Mouse (Mus musculus): ENCODE data around the gene Arih2.
A peak's percentile ranks its signal among the peaks of the same experiment; 100 is the strongest.

Arih2 gene

DNA sequence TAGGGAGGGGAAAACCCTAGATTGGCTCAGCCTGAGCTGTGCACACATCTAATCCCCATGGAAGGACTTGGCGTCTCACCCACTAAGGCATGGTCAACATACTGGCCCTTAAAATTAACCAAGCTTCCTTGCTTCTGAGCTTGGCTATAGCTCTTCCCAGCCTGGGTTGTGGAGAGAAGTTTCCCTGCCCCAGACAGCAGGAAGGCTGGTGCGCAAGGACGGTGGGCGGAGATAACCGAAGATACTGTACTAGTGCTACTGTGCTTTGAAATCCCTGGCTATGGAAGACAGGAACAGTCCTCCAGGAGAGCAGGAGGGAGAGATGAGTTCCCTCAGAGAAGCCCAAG, 69.9 kb downstream of the Arih2 start:
- no peak for DNase-seq (ENCODE audit: low spot score)

DNA sequence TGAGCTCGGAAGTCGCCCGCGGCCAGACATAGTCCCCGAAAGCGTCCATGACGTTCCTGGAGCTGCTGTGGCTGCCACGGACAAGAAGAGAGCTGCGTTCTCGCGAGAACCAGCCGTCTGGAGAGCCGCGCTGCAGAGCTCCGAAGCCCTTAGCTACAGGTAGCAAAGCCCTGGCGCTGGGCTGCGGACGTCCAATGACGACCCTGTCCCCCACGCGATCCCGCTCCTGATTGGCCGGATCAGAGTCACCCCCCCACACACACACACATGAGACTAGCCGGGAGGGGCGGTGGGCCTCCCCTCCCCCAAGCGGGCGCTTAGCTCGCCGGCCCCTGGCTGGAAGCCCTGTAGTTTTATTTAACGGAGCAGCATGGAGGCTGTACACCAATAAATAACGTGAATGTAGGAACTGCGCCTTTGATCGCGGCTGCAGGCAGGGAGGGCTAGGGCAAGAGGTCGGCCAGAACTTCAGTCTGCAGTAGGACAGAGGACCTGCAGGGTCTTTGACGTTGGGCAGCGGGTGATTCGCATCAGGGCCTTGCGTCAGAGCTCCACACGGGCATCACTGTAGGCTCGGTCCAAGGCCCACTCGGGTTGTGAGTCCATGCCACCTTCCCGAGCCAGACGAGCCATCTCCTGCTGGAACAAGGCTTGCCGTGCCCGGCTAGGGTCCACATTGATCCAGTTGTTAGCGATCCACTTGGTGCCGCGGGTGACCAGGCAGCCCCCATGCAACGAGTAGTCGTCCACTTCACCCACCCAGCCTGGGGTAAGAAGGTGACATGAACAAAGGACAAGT, 70.4 kb downstream of the Arih2 start, which contains the start of gene Wdr6:
Gene Wdr6, minus strand, starts transcription at position 195 of the 799 bp plus-strand sequence.
- DNase-seq (ENCODE audit: low spot score): peak; percentile 94

DNA sequence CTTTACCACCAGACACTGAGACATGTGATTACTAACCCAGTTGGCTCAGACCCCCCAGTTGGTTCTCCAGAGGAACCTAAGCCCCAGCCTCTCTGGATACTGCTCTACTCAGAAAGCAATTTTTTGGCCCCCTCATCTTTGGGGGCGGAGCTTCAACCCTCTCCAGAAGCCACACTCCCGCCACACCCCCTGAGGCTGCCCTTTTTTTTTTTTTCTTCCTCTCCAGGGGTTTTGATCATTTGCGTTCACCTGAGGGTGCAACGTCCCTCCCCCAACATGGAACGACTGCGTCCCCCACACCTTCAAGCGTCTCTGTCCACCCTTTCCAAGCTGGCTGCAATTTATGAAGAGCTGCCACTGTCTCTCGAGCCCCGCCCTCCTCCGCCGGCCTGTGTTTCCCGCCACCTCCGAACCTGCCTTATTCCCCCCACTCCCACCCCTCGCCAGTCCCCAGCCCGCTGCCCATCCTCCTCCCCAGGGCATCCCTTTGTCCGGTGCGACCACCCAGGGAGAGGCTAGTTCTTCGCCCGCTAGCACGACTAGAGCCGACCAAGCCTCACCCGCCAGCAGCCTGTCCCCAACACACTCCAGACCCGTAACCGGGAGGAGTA, 71.1 kb downstream of the Arih2 start:
- DNase-seq (ENCODE audit: low spot score): no peak

DNA sequence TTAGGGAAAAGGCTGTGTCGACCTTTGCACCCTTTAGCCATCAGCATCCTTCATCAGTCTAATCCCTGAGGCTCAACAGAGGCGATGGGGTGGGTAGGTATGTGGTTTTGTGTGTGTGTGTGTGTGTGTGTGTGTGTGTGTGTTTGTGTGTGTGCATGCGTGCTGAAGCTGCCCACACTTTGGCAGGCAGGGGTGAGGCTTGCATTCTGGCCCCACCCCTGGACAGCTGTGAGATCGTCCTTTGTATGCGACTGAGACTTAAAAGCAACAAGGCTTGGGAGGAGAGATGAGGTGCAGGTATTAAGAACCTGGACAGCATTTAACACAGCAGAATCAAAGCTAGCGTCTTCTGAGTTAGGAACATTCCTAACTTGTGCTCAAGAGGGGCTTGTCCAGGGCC, 72.2 kb downstream of the Arih2 start:
- no peak for DNase-seq (ENCODE audit: low spot score)

DNA sequence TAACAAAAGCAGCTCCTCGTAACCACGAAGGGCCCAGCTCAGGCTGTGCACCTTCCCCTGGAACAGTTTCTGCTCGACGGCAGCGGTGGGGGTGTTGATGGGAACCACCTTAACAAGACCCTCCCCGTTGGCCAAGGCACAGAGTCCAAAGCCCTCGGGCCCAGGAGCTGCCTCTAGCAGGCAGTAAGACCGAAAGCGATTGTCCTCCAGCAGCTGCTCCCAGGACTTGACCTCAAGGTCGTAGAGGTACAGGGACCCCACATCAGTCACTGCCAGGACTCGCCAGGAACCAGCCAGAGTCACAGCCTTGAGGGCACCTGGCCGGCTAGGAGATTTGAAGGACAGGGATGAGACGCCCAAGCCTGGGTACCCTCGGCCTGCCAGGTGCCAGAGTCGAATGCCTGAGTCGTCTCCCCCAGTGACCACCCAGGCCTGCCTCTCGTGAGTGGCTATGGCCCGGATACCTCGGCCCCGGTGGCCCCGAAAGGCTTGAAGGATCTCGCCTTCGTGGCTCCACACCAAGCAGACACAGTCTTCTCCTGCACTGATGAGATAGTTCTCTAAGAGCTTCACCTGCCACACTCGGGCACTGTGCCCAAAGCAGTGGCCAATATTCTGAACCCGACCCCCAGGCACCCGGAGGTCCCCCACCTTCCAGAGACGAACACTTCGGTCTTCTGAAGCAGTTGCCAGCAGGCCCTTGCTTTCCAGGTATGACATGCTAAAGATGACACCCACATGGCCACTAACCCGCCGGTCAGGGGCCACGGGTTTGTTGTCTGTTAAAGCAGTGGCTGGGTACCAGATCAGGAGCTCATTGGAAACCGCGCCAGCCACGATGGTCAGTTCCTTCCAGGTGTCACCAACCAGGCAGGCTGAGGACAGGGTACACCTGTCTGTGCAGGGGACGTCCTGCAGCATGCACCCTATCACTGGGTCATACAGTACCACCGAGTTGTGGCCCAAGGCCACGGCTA, 73.6 kb downstream of the Arih2 start:
- DNase-seq (ENCODE audit: low spot score): no peak

DNA sequence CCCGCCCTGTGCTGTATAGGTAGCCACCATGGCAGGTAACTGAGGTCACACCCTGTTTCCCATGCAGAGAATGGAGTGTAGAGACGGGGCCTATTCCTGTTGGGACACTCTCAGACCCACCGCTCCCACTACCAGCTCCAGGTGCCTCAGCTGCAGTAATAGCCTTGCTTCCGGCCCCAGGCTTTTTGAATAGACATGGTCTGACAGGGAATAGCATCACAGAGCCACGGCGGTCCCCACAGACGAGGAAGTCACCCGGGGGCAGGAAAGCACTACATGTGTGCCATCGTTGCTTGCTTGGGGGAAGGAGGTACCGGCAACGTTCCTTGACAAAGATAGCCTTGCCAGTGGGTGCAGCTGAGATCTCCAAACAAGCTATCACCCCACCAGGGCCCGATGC, 74.3 kb downstream of the Arih2 start:
- DNase-seq (ENCODE audit: low spot score): no peak

DNA sequence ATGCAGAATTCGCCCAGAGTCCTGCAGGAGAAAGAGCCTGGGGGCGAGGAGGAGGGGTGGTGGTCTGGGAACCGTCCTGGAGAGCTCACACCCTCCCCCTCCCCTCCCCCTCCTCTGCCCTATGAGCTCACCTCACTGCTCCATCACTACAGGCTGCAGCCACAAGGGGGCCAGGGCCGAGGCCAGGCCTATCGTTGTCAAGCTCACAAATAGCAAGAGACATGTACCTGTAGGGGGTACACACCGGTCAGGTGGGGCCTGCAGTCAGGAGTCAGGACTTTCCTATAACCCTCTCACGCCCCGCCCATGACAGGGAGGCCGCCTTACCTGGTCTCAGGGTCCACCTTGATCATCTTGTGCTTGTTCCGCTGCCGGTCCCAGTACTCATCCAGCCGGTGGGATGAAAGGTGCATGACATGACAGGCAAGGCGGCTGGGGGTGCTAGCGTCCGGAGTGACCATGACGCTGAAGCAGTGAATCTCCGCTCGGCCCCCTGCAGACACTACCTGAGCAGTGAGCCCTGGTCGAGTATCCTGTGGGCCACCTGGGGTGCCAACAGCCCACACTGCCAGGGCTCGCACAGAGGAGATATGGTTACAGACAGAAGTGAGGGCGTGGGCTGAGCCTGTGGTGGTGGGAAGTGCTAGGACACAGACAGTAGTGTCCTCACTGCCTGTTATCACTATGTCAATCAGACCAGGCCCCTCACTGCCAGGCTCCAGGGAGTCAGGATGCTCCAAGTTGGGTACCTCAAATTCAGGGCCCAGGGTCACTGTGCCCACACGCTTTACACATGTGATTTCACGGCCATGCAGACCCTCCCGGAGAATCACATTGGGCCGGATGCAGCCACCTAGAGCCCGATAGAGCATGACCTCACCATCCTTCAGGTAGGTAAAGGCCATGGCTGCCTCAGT, 75.2 kb downstream of the Arih2 start:
- no peak for DNase-seq (ENCODE audit: low spot score)

DNA sequence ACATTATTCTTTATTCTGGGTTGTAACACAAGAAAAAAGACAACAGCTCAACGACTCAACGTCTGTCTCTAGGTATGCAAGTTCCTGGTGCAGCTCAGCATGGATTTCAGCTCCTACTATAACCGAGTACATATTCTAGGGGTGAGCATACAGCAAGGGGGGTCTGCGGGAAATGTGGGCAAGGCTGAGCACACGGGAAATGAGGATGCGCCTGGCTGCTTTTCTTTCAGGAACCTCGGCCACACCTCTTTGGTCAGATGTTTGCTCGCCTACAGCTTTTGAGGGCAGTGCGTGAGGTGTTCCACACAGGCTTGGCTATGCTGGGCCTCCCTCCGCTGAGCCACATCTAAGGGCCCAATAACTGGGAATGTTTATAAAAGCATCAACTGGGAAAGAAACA, 76.9 kb downstream of the Arih2 start:
- no peak for DNase-seq (ENCODE audit: low spot score)

DNA sequence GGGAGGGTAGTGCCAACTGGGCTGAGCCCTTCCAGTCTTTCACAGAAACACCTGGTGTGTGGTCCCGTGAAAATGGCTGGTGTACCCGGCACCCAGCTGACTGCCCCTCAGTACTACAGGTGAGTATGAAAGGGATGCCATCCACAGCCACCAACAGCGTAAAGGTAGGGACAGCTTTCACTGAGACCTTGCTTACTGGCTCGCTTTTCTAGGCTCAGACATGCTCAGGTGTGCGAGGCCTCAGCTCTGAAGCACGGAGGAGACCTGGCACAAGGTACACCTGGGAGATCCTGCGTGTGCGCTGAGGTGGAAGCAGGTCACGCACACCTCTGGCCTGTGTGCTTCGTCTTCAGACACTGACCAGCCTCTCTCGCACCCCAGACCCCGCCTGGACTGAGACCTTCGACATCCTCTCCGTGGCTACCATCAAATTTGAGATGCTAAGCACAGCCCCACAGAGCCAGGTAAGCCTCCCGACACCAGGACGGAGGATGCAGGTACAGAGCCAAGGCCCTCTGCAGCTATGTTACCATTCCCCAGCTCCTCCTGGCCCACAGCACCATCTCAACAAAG, 77.7 kb downstream of the Arih2 start:
- DNase-seq (ENCODE audit: low spot score): no peak

DNA sequence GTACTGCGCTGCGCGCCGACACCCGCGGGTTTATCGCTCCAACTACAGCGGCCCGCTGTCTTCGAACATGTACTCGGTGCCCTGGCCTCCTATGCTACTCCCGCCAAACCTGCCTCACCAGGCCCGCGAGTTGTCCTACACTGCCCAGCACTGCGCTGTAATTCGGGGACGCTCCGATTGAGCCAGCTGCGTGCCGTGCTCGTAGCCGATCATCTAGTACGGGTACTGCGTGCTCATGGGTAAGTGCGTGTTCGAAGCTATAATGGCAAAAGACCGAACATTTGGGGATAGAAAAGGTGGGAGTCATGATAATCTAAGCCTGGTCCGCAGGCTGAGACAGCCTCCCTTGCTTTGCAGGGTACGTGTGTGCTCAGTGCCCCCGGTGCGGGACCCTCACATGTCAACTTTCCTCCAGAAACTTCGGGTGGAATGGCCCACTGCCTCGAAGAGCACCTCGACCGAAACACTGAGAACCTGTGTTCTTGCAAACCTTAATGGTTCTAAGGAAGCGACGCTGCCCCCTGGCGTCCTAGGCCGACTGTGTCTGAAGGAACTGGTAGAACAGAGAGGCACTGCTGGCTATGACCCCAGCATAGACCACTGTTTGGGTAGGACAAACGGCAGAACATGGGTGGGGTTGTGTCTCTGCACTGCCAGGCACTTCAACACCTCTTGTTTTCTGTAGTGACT, 78.8 kb downstream of the Arih2 start:
- peak; percentile 61 for DNase-seq (ENCODE audit: low spot score)

DNA sequence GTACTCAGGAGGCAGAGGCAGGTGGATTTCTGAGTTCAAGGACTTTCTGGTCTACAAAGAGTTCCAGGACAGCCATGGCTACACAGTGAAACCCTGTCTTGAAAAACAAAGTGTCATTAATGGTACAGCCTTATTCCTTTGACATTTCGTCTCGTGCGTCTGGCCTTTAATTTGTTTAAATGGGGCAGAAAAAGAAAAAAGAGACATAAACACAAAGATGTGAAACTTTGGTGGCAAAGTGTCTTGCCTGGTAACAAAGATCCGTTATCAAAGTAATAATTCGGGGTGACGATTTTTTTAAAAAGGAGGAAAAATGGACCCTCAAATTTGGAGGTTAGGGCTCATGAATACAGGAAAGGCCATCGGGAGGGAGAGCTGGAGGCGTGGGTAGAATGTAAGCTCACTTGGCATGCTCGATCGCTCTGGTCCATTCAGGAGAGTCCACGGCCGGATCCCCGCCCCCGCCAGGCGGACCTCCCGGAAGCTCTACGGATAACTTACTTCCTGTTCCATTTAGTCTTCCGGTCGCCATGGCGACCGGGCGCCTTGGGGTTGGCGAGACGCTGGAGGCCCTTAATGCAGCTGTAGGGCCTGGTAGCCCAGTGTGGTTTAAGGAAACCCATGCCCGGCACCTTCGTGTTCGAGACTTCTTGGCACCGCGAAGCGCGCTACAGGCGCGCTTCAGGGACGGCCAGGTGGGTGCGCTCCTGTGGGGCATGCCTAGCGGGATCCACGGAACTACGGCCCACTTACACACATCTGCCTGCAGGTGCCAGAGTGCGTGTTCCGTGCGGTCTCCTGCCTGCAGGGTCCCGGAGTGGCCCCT, 79.6 kb downstream of the Arih2 start, which contains the start of gene Dalrd3:
Gene Dalrd3, plus strand, starts transcription at position 506 of the 826 bp plus-strand sequence.
- peak; percentile 92 for DNase-seq (ENCODE audit: low spot score)

DNA sequence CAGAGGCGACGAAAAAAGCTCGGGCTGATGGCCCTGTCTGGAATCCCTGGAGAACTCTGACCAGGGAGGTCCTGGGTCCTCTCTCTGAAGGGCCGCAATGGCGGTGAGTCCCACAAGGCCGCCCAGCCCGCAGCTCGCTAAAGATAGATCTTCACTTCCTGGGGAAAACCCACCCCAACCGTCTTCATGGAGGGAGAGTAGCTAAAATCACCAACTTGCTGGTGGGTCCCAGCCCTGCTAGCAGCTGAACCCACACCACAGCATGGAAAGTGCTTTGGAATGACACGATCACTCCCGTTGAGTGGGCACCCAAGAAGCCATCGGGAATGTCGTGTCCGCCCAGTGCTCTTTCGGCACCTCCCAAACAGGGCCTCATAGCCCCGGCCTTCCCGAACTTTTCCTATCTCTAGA, 80.7 kb downstream of the Arih2 start:
- no peak for DNase-seq (ENCODE audit: low spot score)

DNA sequence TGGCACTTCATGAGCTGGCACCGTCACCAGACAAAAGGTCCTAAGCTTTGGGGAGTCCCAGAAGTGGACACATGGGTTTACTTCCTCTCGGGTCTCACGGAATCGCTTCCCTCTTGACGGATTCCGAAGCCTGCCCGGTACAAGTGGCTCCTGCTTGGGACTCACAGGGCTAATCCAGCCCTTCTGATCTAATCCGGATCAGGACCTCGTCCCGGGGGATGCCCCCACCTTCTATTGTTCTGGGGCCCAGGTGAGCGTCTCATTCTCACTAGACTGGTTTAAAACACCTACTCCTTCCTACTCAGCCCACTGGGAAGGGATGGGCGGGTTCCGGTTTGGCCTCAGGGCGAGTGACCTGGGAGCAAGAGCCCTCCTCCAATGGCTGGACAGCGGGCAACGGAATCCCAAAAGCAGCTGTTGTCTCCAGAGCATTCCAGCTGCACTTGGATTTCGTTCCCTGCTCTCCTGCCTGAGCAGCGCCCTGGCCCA, 81.2 kb downstream of the Arih2 start:
- DNase-seq (ENCODE audit: low spot score): no peak

DNA sequence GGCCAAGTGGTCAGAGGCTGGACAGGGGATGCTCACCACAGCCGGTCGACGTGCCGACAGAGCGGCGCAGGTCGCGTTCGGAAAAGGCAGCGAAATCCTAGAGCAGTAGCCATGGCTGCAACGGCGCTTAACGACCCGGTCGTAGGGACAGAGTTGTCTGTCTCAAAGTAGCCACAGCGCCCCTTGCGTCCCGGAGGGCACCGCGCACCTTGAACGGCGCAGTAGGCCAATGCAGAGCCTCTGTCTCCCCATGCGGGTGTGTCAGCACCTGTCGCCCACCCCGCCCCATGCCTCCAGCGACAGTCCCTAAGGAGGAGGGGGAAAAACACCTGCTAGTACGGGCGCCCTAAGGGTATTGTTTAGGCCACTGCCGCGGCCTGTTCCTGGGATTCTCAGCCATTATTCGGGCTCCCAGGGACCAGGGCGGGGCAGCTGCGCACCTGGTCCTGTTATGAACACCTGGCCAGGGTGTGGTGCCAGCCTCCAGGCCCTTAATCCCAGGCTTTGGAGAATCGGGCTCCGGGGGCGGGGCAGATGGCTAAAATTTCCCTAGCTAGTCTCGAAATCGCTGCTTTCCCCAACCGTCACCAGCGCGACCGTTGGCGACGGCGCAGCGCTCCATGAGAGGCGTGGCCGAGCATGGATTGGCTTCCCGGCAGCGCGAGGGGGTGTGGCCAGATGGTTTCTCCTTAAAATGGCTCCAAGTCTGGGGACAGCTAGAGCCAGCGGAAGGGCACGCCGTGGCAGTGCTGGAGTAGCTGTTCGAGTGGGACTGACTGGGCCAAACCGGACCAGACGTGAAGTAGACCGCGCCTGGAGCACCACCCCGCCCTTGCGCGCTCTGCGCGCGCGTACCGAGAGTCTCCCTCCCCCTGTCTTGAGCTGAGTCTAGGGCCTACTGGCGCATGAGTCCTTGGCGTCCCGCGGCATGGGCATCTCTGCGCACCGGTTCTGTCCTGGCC, 82.1 kb downstream of the Arih2 start, which contains the start of gene Ndufaf3:
Gene Ndufaf3, minus strand, starts transcription at position 620 of the 962 bp plus-strand sequence.
- DNase-seq (ENCODE audit: low spot score): peak; percentile 94

DNA sequence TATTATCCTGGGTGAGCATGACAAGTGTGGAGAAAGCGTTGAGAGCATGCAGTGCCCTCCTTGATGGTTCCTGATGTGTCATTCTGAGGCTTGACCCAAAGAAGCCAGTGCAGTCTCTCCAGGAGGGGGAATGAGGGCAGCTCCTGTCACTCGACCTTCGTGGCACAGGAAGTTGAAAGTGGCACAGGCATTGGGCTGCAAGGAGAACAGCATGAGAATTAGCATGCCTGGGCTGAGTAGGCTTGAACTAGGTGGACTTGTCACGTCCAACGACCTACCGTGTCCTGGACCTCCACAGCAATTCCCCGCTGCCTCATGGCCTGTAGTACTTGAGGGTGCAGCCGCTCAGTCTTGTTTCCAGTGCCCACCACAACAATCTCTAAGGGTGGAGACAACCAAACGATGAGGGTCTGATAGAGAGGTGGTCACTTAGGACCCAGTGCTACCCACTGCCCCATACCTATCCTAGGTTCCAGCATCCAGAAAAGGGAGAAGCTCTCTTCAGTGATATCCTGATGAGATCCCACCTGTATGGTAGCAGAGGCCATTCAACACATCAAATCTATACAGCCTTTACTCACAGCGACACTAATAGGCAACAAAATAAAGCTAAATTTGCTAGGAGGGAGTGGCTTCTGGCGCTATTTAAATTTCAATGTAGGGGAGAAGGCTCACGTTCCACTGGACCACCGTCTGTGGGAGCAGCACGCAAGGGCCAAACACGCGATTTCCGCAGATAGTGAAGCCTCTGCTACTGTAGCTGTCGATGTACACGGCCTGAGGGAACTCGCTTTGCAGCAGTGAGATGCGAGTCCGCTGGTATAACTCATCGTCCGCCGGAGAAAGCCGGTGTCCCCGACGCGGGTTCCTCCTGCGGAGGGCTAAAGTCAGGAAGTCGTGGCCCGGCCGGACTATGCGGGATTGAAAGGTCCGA, 83.0 kb downstream of the Arih2 start:
- no peak for DNase-seq (ENCODE audit: low spot score)

DNA sequence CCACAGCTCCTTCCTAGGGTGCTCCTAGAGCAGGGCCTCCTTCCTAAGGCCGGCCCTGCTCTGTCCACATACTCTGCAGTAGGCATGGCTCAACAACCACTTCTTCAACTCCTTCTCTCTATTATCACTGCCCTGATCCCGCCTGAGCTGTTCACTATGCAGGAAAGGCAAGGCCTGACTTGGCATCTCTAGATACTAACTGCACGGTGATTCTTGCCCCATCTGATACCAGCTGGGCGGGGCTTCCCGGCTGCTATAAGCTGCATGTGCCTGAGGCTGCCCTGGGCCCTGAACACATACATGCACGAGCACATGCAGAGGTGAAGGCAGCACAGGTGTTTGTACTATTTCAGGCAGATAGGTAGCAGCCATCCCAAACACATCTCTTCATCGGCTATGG, 85.1 kb downstream of the Arih2 start:
- no peak for DNase-seq (ENCODE audit: low spot score)

DNA sequence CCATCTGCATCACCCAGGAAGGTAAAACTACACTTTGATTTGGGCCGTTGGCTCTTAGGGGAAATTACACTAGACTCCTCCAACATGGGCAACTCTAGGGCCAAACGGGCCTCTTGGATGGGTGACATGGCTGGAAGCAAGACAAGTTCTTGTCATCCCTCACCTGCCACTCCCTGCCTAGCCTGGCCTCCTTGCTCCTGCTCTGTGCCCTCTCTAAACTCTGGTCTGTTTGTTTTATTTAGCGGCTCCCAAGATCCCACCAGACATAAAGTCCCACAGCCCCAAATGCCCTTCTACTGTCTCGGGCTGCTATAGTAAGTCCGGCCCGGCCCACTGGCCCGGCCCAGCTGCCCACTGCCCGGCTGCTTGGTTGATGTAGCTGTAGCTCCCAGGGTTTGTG, 85.5 kb downstream of the Arih2 start:
- DNase-seq (ENCODE audit: low spot score): no peak
